ENCODE assay signal across 20 mouse cellular contexts in genomic region chr4:155577741-155578140, GRCm38 (mm10). TPM values are rescaled to one million over a fixed set of nuclear protein-coding genes. Genes with fewer than 3 reads are reported as not detected.
DNase-seq lines count a peak whose midpoint lies in the region; ATAC-seq and TF ChIP-seq lines count a peak whose summit lies in the region.
"Had no signal": no experiment of that assay in that cellular context is flagged by ENCODE, and none has a peak within 500 bp of the region (broad histone marks: within the 10 kb centered on the region; RNA-seq: fewer than 3 reads in every experiment).

No protein-coding gene starts in this region.

- WGBS in liver, embryonic 16.5 days (ENCODE audit: insufficient replicate concordance), result 63% methylated on average over 5 of the region's 5 CpGs
- 81% methylated on average over 5 of the region's 5 CpGs for WGBS in liver, embryonic 11.5 days

- H3K36me3 ChIP-seq in liver, embryonic 16.5 days (ENCODE audit: control insufficient read depth, insufficient read depth), result no peaks in the 10 kb centered on the region; the same call in none of the 2 replicates
- H3K36me3 ChIP-seq in liver, embryonic 11.5 days (ENCODE audit: control insufficient read depth, insufficient read depth, low read length), result peaks cover 5% of the 10 kb centered on the region; the same call in 1 of the 2 replicates

- no peaks in the 10 kb centered on the region for H3K27me3 ChIP-seq in liver, embryonic 16.5 days (ENCODE audit: control insufficient read depth, insufficient read depth, low read depth, low read length)
- no peaks in the 10 kb centered on the region for H3K27me3 ChIP-seq in liver, embryonic 11.5 days (replicated peaks; ENCODE audit: control insufficient read depth, insufficient read depth, low read length)
- H3K27me3 ChIP-seq: embryonic facial prominence, embryonic 13.5 days; forebrain, embryonic 12.5 days; forebrain, embryonic 15.5 days; hindbrain, embryonic 12.5 days; hindbrain, embryonic 15.5 days had no signal

- DNase-seq in gastrocnemius, adult 2 months, result no peak
- DNase-seq in gastrocnemius, postnatal 25 days, result no peak
- no peak for DNase-seq in liver, embryonic 11.5 days (ENCODE audit: low spot score)
- DNase-seq in thymus, adult 18-20 months, result no peak
- DNase-seq: cerebellum, adult 11 months; cerebellum, adult 9-11 months; cerebellum, postnatal 25 days; embryo, embryonic 11 days had no signal

- intact Hi-C loops in gastrocnemius, adult 2 months (cut with DNase I), result no loop called here

- H3K27ac ChIP-seq in gastrocnemius, adult 2 months, result peak overlapping the region; percentile 92
- no peak overlapping the region for H3K27ac ChIP-seq in liver, embryonic 16.5 days (ENCODE audit: low read length)
- no peak overlapping the region for H3K27ac ChIP-seq in liver, embryonic 11.5 days (ENCODE audit: low read depth, low read length)
- 0 out of 2 replicates have a peak overlapping the region, but pooled peaks have one; percentile 38 for H3K27ac ChIP-seq in brown adipose tissue, adult 24 weeks (replicated peaks; ENCODE audit: low read depth, low read length)
- H3K27ac ChIP-seq: embryonic facial prominence, embryonic 10.5 days; embryonic facial prominence, embryonic 13.5 days; forebrain, embryonic 12.5 days; forebrain, embryonic 15.5 days; hindbrain, embryonic 12.5 days; hindbrain, embryonic 15.5 days had no signal

- peak overlapping the region; percentile 43 for H3K4me3 ChIP-seq in gastrocnemius, adult 2 months
- H3K4me3 ChIP-seq in liver, embryonic 16.5 days (ENCODE audit: low read depth, low read length), result no peak overlapping the region
- no peak overlapping the region for H3K4me3 ChIP-seq in liver, embryonic 11.5 days (ENCODE audit: low read depth, low read length)
- no peak overlapping the region for H3K4me3 ChIP-seq in brown adipose tissue, adult 24 weeks (ENCODE audit: insufficient read depth, low read depth, low read length)
- H3K4me3 ChIP-seq: embryonic facial prominence, embryonic 10.5 days; embryonic facial prominence, embryonic 13.5 days; erythroblast, embryonic 14.5 days; forebrain, embryonic 12.5 days; forebrain, embryonic 15.5 days; hindbrain, embryonic 12.5 days; hindbrain, embryonic 15.5 days had no signal

- peak; percentile 30; the same call in 1 of the 2 replicates for ATAC-seq in liver, embryonic 16.5 days (ENCODE audit: low read depth)
- no peak for ATAC-seq in liver, embryonic 11.5 days (replicated peaks; ENCODE audit: low FRiP score)
- ATAC-seq: activated CD4-positive, CD25-positive, alpha-beta regulatory T cell, adult 4 months; CD4-positive, CD25-positive, alpha-beta regulatory T cell, adult 4 months; forebrain, embryonic 15.5 days had no signal

- no peak overlapping the region for H3K9ac ChIP-seq in liver, embryonic 16.5 days (ENCODE audit: low read depth, low read length)
- no peak overlapping the region for H3K9ac ChIP-seq in liver, embryonic 11.5 days (ENCODE audit: low read depth, low read length)
- H3K9ac ChIP-seq: embryonic facial prominence, embryonic 13.5 days; forebrain, embryonic 15.5 days; hindbrain, embryonic 12.5 days; hindbrain, embryonic 15.5 days had no signal

- H3K4me2 ChIP-seq in liver, embryonic 16.5 days (ENCODE audit: low read depth, low read length), result no peak overlapping the region
- no peak overlapping the region for H3K4me2 ChIP-seq in liver, embryonic 11.5 days
- H3K4me2 ChIP-seq: embryonic facial prominence, embryonic 13.5 days; forebrain, embryonic 12.5 days; forebrain, embryonic 15.5 days; heart, embryonic 11.5 days; hindbrain, embryonic 12.5 days; hindbrain, embryonic 15.5 days had no signal

- H3K4me1 ChIP-seq in liver, embryonic 16.5 days (ENCODE audit: control insufficient read depth, low read depth, low read length), result peaks cover 12% of the 10 kb centered on the region
- peaks cover 7% of the 10 kb centered on the region for H3K4me1 ChIP-seq in liver, embryonic 11.5 days (replicated peaks; ENCODE audit: control insufficient read depth, insufficient read depth, low read length)
- peaks cover 28% of the 10 kb centered on the region for H3K4me1 ChIP-seq in brown adipose tissue, adult 24 weeks (ENCODE audit: control insufficient read depth, insufficient read depth, insufficient read length, low read length)
- H3K4me1 ChIP-seq: embryonic facial prominence, embryonic 10.5 days; embryonic facial prominence, embryonic 13.5 days; forebrain, embryonic 12.5 days; forebrain, embryonic 15.5 days; hindbrain, embryonic 12.5 days; hindbrain, embryonic 15.5 days had no signal

- TF ChIP-seq CTCF in gastrocnemius, adult 2 months (IDR thresholded peaks at IDR 0.05), result no peak

- H3K9me3 ChIP-seq in liver, embryonic 16.5 days (replicated peaks; ENCODE audit: control insufficient read depth, low read length), result no peaks in the 10 kb centered on the region
- H3K9me3 ChIP-seq in liver, embryonic 11.5 days (ENCODE audit: control insufficient read depth, low read length), result no peaks in the 10 kb centered on the region
- H3K9me3 ChIP-seq: embryonic facial prominence, embryonic 10.5 days; embryonic facial prominence, embryonic 13.5 days; forebrain, embryonic 12.5 days; forebrain, embryonic 15.5 days; hindbrain, embryonic 12.5 days; hindbrain, embryonic 15.5 days had no signal

RNA-seq across cellular contexts. Expression of gene Nadk, which starts 15.6 kb away (rescaled TPM):
- total RNA-seq in gastrocnemius, adult 2 months (2021), result 10 to 100 TPM; 16.4 to 21.5 TPM
- total RNA-seq in gastrocnemius, postnatal 25 days (2021), result 10 to 100 TPM; 17.3 to 19.2 TPM
- 42.9 and 45.3 TPM in 2 replicates for polyA plus RNA-seq in liver, embryonic 16.5 days (2015; fragmentation: Nextera tagmentation; extraction: Ambion mirVana)
- 117 and 128 TPM in 2 replicates for polyA plus RNA-seq in liver, embryonic 11.5 days (2014; fragmentation: Nextera tagmentation; extraction: Ambion mirVana)
- 147 and 155 TPM in 2 replicates for polyA plus RNA-seq in brown adipose tissue, adult 24 weeks (2012; ENCODE audit: insufficient read depth, insufficient read length, missing spikeins)

RNA-seq across cellular contexts. Expression of gene Slc35e2, which starts 23.5 kb away (rescaled TPM):
- 1 to 10 TPM; 3.3 to 5.7 TPM for total RNA-seq in gastrocnemius, adult 2 months (2021)
- total RNA-seq in gastrocnemius, postnatal 25 days (2021), result 1 to 10 TPM; 3.7 TPM
- polyA plus RNA-seq in liver, embryonic 16.5 days (2015; fragmentation: Nextera tagmentation; extraction: Ambion mirVana), result 5.6 and 6.4 TPM in 2 replicates
- 13.4 and 14.5 TPM in 2 replicates for polyA plus RNA-seq in liver, embryonic 11.5 days (2014; fragmentation: Nextera tagmentation; extraction: Ambion mirVana)
- 7.0 and 9.4 TPM in 2 replicates for polyA plus RNA-seq in brown adipose tissue, adult 24 weeks (2012; ENCODE audit: insufficient read depth, insufficient read length, missing spikeins)

RNA-seq across cellular contexts. Expression of gene Cdk11b, which starts 46.9 kb away (rescaled TPM):
- total RNA-seq in gastrocnemius, adult 2 months (2021), result 10 to 100 TPM; 28.4 to 32.0 TPM
- total RNA-seq in gastrocnemius, postnatal 25 days (2021), result 10 to 100 TPM; 25.9 to 26.1 TPM
- 19.4 and 20.3 TPM in 2 replicates for polyA plus RNA-seq in liver, embryonic 16.5 days (2015; fragmentation: Nextera tagmentation; extraction: Ambion mirVana)
- 57.9 and 64.9 TPM in 2 replicates for polyA plus RNA-seq in liver, embryonic 11.5 days (2014; fragmentation: Nextera tagmentation; extraction: Ambion mirVana)
- 32.4 and 37.9 TPM in 2 replicates for polyA plus RNA-seq in brown adipose tissue, adult 24 weeks (2012; ENCODE audit: insufficient read depth, insufficient read length, missing spikeins)

Comparison
In these comparisons a context has a peak if more than half of its experiments do, and no peak if none do; other contexts are left out.
1. H3K27ac ChIP-seq: peak in gastrocnemius, adult 2 months (single experiment) and brown adipose tissue, adult 24 weeks (single experiment); none in liver, embryonic 16.5 days (single experiment) and liver, embryonic 11.5 days (single experiment).